Mouse (Mus musculus): ENCODE results near the gene Sar1b. TPM values are rescaled to one million over a fixed set of nuclear protein-coding genes. Genes with fewer than 3 reads are reported as not detected.
"Not testable (repeated sequence)": the region's sequence is repeated elsewhere in the genome, so short reads cannot be mapped to it uniquely, and the experiment has no call there.

Gene Sar1b
- total RNA-seq (2021): 100 to 1,000 TPM; 433 to 496 TPM
- long read RNA-seq, experiment 1, transcript Sar1b-201 (7 exons, 1,201 nt): major isoform, 518 of 598 reads
- long read RNA-seq, experiment 1, partial matches to known transcripts: 19 of 598 reads
- long read RNA-seq, experiment 1, other reads (novel, unspliced or antisense): 61 of 598 reads
- long read RNA-seq, experiment 2, transcript Sar1b-201 (7 exons, 1,201 nt): major isoform, 460 of 536 reads
- long read RNA-seq, experiment 2, partial matches to known transcripts: 19 of 536 reads
- long read RNA-seq, experiment 2, other reads (novel, unspliced or antisense): 57 of 536 reads

DNA sequence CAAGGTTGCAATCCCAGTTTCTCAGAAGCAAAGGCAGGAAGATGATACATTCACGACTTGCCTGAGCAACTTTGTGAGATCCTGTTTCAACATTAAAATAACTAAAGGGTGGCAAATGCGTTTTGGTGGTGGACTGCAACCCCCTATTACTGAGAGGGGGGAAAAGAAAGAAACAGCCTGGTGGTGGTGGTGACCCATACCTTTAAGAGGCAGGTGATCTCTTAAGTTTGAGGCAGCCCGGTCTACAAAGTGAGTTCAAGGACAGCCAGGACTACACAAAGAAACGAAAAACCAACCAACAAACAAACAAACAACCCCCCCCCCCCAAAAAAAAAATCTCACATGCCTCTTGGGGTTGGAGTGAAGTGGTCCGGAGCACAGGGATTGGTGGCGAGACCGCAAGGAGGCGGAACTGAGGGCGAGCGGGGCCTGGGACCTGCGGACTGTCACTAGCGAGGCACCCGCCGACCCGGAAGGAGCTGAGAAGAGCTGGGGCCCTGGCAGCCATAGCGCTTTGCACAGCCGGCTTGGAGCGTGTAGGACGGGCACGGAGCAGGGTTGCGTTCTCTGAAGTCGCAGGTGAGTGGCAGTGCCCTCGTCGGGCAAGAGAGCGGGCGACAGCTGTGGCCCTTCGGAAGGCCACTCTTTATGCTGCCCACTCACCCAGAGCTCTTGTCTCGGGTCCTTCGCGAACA lies at the start of gene Sar1b, which contains the start of gene Sec24a:
Gene Sar1b (plus strand): TSS at position 475 of the 695 bp plus-strand sequence.
Gene Sec24a (minus strand): TSS at position 422 of the 695 bp plus-strand sequence.
- DNase-seq (ENCODE audit: low spot score): peak; percentile 86

DNA sequence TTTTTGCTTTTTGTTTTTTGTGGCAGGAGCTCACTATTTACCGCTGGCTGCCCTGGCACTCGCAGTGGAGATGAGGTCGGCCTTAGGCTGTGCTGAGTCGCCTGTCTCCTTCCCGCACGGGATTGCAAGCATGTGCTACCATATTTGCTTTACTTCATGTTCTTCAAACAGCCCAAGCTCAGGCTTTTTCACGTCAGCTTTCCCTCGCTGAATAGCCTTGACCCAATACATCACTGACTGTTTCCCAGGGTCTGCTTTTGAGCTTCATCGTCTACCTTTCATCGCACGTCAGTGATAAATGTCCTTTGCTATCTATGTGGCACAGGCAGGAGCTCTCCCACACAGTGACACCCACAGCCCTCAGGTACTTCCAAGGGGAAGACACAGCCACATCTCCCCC lies 42.4 kb upstream of the Sar1b start:
- no peak for DNase-seq (ENCODE audit: low spot score)

DNA sequence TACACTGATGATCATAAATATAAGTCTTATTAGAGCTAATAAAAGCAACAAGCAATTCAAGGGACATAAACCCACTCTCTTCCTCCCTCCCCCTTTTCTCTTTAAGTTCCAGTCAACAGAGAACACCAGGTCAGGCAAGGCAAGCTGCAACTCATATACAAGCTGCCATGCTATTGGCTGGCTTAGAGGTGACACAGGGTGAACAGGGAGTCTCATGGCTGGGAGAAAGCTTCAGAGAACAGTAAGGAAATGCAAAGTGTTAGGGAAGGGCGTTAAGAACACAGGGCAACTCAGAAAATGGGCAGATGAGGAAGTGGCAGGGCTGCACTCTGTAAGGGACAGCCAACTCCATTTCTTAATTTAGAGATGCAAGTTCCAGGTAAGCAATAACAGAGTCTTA lies 30.6 kb upstream of the Sar1b start:
- DNase-seq (ENCODE audit: low spot score): no peak

DNA sequence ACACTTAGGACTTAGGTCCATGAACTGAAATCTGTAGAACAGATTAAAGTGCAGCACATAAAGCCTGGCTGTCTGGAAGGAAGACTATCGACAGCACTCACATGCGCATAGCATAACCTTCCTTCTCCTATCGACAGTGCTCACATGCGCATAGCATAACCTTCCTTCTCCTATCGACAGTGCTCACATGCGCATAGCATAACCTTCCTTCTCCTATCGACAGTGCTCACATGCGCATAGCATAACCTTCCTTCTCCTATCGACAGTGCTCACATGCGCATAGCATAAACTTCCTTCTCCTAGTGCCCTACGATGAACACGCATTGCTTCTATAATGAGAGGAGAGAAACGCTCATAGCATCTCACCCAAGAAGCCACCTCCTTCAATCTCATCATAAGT lies 29.3 kb upstream of the Sar1b start:
- not testable (repeated sequence) for DNase-seq (ENCODE audit: low spot score)

DNA sequence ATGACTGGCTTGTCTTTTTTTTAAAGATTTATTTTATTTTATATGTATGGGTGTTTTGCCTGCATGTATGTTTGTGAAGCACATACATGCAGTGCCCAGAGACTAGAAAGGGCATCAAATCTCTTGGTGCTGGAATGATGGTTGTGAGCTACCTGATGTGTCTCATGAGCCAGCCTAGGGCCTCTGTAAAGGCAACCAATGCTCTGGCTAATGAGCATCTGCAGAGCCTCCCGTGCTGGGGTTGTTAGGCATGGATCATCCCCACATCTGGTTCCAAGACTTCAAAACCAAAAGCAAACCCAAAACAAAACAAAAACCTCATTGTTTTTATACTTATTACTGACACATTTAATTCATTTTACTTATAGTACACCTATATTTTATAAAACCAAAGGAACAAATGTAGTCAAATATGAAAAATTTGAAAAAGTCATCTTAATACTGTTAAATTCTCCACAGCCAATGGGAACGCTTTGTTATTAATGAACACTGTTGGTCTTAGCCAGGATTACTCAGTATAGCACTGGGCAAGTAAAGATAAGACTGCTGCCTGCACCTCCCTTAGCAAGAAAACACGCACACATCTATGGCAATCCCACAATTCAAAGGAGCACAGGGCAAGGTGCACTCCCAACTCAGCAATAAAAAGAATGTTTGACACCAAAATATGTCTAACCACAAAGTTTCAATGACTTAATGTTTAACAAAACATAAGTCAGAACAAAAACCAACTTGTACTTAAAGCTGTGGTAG lies 24.7 kb upstream of the Sar1b start:
- no peak for DNase-seq (ENCODE audit: low spot score)

DNA sequence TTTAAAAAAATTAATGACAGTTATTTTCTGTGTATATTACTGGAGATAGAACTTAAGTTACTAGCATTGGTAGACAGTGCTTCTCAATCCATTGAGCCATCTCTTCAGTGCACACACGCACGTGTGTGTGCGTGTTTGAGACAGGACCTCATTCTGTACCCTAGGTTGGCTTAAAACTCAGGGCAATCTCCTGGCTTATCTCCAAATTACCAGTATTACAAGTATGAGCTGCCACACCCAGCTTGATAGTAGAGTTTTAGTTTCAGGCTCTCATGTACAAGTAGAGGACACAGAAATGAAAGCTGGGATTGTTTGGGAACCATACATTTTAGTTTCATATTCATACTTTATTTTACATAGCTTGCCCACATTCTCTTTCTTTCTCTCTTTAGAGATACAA lies 22.8 kb upstream of the Sar1b start:
- DNase-seq (ENCODE audit: low spot score): no peak

DNA sequence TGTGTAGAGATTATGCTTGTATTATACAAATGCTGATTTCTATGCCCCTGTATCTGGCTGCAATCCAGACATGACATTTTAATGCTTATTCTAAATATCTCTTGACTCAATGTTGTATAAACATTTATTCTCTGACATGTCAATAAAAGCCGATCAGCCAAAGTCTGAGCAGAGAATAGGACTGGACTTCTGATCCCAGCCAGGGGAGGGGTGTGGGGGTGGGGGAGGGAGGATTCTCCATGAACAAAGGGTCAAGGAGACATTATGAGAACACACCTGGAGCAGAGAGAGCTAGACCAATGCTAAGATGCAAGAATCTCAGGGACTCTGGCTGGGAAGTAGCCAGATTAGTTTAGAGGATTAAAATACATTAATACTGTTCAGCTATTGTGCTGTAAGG lies 17.4 kb upstream of the Sar1b start:
- DNase-seq (ENCODE audit: low spot score): no peak

DNA sequence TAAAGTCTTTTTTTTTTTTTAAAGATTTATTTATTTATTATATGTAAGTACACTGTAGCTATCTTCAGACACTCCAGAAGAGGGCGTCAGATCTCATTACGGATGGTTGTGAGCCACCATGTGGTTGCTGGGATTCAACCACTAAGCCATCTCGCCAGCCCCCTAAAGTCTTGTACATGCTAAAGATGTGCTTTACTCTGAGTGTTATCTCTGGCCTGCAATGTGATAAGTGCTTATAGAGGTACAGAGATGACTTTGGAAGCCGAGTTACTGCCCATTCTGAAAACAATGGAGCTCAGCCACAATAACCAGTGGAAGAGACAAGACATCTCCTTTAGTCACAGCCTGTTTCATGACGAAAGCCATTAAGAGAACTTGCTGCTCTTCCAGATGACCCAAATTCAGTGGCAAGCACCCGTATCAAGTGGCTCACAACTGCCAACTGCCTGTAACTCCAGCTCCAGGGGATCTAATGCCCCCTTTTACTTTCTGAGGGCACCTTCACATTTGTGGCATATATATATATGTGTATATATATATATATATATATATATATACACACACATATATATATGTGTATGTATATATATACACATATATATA lies 11.8 kb upstream of the Sar1b start:
- DNase-seq (ENCODE audit: low spot score): peak; percentile 72

DNA sequence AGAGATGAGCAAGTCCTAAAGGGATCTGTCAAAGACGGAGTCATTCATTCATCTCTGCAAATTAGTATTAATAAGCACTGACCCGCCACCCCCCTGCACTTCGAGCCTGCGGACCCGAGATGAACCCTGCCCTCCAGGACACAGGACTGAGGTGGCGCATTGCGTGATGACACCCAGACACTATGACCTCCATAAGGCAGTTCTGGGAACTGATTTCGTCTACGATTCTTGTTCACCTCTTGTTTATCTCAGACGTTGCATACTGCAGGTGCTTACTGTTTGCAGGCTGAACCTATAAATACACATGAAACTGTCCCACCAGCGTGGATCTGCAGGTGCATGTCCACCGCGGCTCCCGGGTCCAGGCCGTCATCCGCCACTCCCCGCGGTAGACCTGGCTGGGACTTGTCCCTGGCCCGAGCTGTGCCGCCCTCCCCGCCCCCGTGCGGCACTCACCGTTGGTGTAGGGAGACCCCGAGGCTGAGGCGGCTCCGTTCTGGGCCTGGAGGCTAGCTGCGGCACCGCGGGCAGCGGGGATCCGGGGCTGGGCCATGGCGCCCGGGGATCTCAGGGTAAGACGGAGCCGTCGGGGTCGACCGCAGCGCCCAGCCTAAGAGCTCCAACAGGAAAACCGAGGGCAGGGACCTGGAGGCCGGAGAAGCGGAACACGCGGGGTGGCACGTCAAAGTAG lies 7.7 kb upstream of the Sar1b start:
- peak; percentile 46 for DNase-seq (ENCODE audit: low spot score)

DNA sequence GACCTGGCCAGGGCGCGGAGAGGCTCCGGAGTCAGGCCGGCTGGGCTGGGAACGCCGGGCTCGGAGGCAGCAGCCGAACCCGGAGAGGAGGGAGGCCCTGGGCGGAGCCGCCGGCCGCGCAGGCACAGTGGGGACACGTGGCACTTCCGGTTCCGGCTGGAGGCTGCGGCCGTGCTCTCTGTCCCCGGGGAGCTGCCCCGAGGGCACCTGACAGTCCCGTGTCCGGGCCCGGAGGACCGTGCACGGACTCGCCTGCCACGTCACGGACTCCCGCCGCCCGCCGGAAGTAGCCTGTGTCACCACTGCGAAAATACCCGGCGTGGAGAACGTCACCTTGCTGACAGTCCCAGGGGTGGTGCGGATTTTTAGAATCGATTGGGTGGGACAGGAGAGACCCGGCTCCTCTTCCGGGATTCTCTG lies 7.1 kb upstream of the Sar1b start:
- DNase-seq (ENCODE audit: low spot score): peak; percentile 96

DNA sequence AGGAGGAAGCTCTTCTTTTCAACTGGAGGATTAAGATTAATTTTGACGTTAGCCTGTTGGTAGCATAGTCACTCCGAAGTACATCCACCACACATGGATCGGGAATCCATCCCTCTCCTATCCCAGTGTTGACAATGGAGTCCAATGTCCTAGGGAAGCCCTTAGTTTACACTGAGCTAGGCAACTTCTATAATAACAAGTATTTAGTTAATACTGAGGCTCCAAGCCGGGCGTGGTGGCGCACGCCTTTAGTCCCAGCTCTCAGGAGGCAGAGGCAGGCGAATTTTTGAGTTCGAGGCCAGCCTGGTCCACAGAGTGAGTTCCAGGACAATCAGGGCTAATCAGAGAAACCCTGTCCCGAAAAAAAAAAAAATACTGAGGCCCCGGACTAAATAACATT lies 6.5 kb upstream of the Sar1b start:
- DNase-seq (ENCODE audit: low spot score): no peak

DNA sequence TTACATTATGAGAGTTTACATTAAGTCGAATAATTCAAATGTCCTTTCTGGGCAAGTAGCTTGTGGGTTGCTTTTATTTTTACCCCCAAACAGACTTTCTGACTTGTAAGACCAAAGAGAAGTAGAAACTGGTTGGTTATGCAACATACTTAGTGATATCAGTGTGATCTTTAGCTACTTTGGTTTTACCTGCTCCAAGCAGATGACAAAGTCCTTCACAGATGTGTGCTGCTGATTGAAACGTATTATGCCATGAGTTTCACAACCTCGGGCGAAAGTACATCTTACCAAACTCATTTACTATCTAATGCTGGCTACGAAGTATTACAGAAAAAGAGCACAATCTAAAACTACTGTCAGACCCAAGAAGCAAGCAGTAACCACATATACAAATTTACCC lies 5.9 kb upstream of the Sar1b start:
- DNase-seq (ENCODE audit: low spot score): no peak

DNA sequence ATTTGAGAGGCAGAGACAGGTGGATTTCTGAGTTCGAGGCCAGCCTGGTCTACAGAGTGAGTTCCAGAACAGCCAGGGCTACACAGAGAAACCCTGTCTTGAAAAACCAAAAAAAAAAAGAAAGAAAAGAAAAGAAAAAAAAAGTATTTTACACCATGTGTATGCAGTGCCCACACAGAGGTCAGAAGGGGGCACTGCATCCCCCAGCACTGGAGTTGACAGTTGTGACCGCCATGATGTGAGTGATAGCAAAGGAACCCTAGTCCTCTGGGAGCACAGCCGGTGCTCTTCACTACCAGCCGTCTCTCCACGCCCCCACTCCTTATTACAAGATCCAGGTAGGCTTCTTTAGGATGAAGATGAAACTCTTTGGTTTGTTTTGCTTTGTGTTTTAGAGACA lies 5.3 kb upstream of the Sar1b start:
- DNase-seq (ENCODE audit: low spot score): not testable (repeated sequence)

DNA sequence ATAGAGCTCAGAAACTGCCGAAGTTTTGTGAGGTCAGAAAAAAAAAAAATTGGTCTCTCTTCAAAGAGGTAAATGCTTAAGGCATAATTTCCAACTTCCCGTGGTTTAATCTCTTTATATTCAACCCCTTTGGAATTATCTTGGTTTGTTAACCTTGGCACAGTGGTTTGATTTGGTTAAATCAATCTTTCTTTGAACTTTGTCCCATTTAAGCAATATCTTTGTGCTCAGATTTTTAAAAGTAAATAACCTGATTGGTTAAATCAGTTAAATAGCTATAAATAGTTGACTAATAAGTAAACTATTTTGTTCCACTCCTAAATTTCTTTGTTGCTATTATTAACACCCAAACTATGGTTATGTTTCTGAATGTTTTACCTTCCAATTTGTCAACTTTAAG lies 4.2 kb upstream of the Sar1b start:
- no peak for DNase-seq (ENCODE audit: low spot score)

DNA sequence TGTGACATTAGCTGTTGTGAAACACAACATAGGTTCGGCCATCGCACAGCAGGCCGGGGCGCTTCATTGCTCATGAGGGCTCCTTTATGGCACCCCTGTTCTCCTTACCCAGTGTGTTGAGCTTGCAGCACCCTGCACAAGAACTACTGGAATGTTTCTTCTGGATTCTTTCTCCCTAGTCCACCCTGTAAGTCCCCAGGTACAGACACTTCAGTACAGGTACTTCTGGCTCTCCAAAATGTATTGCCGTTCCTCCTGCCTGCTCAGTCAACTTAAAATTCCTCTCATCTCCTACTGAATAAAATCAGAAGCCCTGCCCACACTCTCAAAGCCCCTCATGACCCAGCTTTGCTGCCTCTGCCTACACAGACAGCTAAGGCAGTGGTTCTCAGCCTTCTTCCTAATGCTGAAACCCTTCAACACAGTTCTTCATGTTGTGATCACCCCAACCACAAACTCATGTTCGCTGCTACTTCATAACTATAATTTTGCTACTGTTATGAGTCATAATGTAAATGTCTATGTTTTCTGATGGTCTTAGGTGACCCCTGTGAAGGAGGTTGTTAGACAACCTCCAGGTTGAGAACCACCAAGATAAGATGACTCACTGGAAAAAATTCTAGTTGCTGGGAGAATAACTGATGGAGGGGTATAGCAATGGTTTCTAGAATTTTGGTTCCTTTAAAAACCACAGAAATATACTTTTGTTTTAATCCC lies 3.4 kb upstream of the Sar1b start:
- no peak for DNase-seq (ENCODE audit: low spot score)

DNA sequence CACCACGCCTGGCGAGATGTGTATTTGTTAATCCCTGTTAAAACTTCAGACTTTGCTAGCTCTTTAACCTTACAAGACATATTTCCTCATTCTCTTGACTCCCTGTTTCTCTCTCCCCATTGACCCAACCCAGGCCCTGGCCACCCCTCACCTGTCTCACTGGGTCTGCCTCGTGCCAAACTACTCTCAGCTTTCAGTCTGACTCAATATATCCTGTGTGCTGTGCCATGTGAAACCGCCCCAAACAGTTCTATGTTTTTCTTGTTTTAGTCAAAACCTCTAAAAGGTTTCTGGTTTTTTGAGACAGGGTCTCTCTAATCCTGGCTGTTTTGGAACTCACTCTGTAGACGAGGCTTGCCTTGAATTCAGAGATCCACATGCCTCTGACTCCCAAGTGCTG lies 2.2 kb upstream of the Sar1b start:
- no peak for DNase-seq (ENCODE audit: low spot score)

DNA sequence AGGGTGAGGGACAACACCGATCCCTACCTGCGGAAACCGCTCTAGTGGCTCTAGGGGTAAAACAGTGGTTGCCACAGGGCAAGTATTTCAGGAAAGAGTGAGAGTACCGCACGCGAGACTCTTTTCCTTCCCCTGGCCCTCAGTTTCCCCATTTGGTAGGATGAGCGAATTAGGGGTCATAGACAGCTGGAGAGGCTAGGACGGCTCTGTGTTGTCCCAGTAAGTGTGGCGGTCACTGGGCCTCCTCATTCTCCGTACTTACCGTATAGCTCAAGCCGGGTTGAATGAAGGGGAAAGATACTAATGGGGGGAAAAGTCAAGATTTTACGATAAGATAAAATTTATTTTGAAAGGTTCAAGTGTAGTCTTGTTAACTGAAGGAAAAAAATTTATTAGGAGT lies 468 bp downstream of the Sar1b start:
- DNase-seq (ENCODE audit: low spot score): no peak

DNA sequence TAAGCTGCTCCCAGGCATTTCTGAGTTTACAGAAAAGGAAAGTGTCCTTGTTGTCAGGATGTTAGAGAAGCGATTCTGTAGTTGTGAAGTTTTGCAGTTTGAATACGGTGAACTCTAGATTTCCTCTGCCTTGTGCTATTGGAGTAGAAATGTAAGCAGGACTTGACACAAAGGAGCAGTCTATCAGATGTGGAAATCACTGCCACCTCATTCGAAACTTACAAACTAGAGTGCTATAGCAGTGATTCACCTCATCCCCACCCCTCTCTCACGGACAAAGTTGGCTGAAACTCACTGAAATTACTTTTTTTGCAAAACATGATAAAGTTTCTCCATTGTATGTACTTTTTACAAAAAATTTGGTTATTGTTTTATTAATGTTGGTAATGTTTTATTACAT lies 1.3 kb downstream of the Sar1b start:
- no peak for DNase-seq (ENCODE audit: low spot score)

DNA sequence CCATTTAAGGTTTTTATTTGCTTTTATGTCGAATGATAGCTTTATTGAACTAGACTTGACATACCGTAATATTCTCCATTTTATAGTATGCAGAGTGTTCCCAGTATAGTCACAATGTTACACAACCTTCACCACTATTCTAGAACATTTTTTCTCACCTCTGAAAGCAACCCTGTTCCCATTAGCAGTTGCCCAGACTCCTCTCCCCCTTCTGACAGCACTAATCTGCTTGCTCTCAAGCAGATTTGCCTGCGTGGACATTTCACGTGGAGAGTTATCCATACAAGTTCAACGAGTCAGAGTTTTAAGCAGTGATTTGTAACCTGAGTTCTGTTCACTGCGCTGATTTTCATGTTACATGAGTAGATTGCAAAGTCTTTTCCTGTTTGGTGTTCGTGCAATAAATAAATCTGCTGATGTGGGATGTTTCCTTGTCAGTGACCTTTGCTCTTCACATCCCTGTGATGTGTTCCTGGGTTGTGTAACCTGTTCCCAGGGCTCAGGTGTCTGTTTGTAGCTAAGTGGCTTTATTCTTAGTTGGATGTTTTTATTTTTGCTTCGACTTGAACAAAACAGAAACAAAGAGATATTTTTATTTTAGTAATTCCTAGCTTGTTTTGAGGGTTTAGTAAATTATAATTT lies 4.2 kb downstream of the Sar1b start:
- peak; percentile 78 for DNase-seq (ENCODE audit: low spot score)

DNA sequence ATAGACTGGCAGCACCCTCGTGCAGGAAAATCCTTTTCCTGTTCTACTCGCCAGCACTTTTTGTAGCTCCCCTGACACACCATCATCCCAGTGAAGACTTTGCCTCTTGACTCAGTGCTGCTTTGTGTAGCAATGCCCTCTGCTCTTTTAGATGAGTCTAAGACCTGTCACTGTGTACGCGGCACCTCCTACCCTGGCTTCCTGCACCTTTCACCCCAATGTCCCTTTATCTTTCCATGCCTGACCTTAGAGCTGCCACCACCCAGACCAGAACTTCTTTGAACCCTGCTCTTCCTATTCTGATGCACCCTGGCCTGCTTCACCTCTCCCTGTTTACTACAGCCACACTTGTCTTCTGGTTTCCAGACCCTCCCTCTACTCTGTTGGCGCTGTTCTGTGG lies 4.8 kb downstream of the Sar1b start:
- DNase-seq (ENCODE audit: low spot score): peak; percentile 31

Measured in gastrocnemius, adult 18-20 months (tissue).